Mouse (Mus musculus): ENCODE results near the gene Trmt44.

GRCm38 (mm10) chr5:35611900-35612299 lies 37.0 kb upstream of the Trmt44 start:
- TF ChIP-seq CTCF (IDR thresholded peaks at IDR 0.05; ENCODE audit: control insufficient read depth, insufficient read depth, insufficient read length): no peak
- TF ChIP-seq MAX (IDR thresholded peaks at IDR 0.05): no peak
- TF ChIP-seq USF1 (IDR thresholded peaks at IDR 0.05; ENCODE audit: low read depth): no peak
- TF ChIP-seq CEBPB (IDR thresholded peaks at IDR 0.05; ENCODE audit: low read depth): no peak
- TF ChIP-seq MYOD1 (IDR thresholded peaks at IDR 0.05; ENCODE audit: control insufficient read depth, insufficient read length, low read depth): no peak

All from C2C12 (cell line).